21 mouse cellular contexts compared by ENCODE assay signal in the genomic region with DNA sequence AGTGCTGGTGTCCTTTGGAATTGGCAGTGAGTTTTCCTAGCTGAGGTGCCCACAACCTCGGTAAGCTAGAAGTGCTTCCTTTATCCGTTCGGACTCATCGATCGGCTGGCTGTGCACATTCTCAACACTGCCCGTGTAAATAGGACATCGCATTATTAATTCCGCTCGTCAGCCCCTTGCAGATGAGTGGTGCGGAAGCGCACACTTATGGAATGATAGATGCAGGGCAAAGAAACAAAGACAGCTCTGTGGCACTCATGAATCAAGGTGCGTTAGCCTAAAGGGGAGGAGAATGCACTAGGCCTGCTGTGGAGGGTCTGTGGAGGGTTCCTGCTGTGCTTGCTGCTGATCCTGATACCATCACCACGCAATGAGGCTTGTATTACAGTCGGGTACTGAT.
DNase-seq lines count a peak whose midpoint lies in the region; ATAC-seq lines count a peak whose summit lies in the region.
"Had no signal": no experiment of that assay in that cellular context is flagged by ENCODE, and none has a peak within 500 bp of the region (broad histone marks: within the 10 kb centered on the region; RNA-seq: fewer than 3 reads in every experiment).

No protein-coding gene starts in this region.

- no peak for ATAC-seq in megakaryocyte, adult 5-6 weeks (ENCODE audit: poor library complexity, severe bottlenecking)
- ATAC-seq: activated CD4-positive, CD25-positive, alpha-beta regulatory T cell, adult 4 months; CD4-positive, CD25-positive, alpha-beta regulatory T cell, adult 4 months; Patski had no signal

- peak; percentile 70 for DNase-seq in heart, adult 11 months
- no peak for DNase-seq in heart, adult 9 months (ENCODE audit: low spot score in 2 of 2)
- peak; percentile 63 for DNase-seq in retina, postnatal 1 day
- no peak for DNase-seq in retina, embryonic 14.5 days (ENCODE audit: low spot score)
- DNase-seq: adrenal gland, adult 2 months; adrenal gland, adult 8-10 months; adrenal gland, postnatal 10 days; adrenal gland, postnatal 14 days; adrenal gland, postnatal 25 days; adrenal gland, postnatal 36 days; B cell, adult 2 months; cerebellum, adult 11 months; cerebellum, adult 11-12 months; cerebellum, adult 18-20 months had no signal

- H3K4me1 ChIP-seq in megakaryocyte, embryonic 14.5 days: no peaks in the 10 kb centered on the region

- peaks cover 5% of the 10 kb centered on the region for H3K27me3 ChIP-seq in megakaryocyte, embryonic 14.5 days (replicated peaks)
- H3K27me3 ChIP-seq: CH12.LX, Patski had no signal

- H3K36me3 ChIP-seq in megakaryocyte, embryonic 14.5 days (replicated peaks; ENCODE audit: low read length): no peaks in the 10 kb centered on the region
- H3K36me3 ChIP-seq: G1E had no signal

- peaks cover 74% of the 10 kb centered on the region for H3K9me3 ChIP-seq in megakaryocyte, embryonic 14.5 days

- H3K4me3 ChIP-seq in megakaryocyte, embryonic 14.5 days (replicated peaks): peak overlapping the region; percentile 20

Comparison
In these comparisons a context has a peak if more than half of its experiments do, and no peak if none do; other contexts are left out.
1. DNase-seq: peak in heart, adult 11 months (single experiment) and retina, postnatal 1 day (single experiment); none in heart, adult 9 months (0 of 2) and retina, embryonic 14.5 days (single experiment).